In genomic region chr9:45250306-45250705, GRCm38 (mm10) we compare ENCODE assay signal across 34 mouse cellular contexts. TPM values are rescaled to one million over a fixed set of nuclear protein-coding genes. Genes with fewer than 3 reads are reported as not detected.
DNase-seq lines count a peak whose midpoint lies in the region; ATAC-seq and TF ChIP-seq lines count a peak whose summit lies in the region.
"Had no signal": no experiment of that assay in that cellular context is flagged by ENCODE, and none has a peak within 500 bp of the region (broad histone marks: within the 10 kb centered on the region; RNA-seq: fewer than 3 reads in every experiment).

No protein-coding gene starts in this region.

- peaks cover 1% of the 10 kb centered on the region for H3K36me3 ChIP-seq in thymus, adult 2 months (ENCODE audit: control insufficient read depth, insufficient read depth, low read length)
- no peaks in the 10 kb centered on the region for H3K36me3 ChIP-seq in hindbrain, embryonic 10.5 days
- H3K36me3 ChIP-seq: embryonic facial prominence, embryonic 12.5 days; heart, embryonic 12.5 days; hindbrain, embryonic 15.5 days; kidney, embryonic 15.5 days; liver, embryonic 13.5 days; midbrain, embryonic 12.5 days had no signal

- peak; percentile 37 for DNase-seq in induced T-regulatory cell, adult 2 months (ENCODE audit: low read depth)
- DNase-seq in thymus, adult 2 months, result peak; percentile 66
- peak; percentile 56 to 80 for DNase-seq in thymus, postnatal 36 days
- DNase-seq in layer of hippocampus, adult 9-10 months (ENCODE audit: low spot score), result no peak
- no peak for DNase-seq in hindbrain, embryonic 10.5 days (ENCODE audit: low spot score)
- DNase-seq: B cell, adult 2 months; cerebellum, adult 11-12 months; cerebellum, adult 9-11 months; embryo, embryonic 11 days; gastrocnemius, adult 2 months; gastrocnemius, postnatal 36 days; heart, adult 2 months; kidney, adult 18-20 months; kidney, postnatal 36 days; layer of hippocampus, postnatal 36 days; left cerebral cortex, postnatal 4 days; liver, embryonic 13.5 days; lung, adult 18-20 months; lung, postnatal 4 days had no signal

- ATAC-seq in megakaryocyte progenitor cell, adult 5-6 weeks (replicated peaks; ENCODE audit: poor library complexity), result no peak
- ATAC-seq: forebrain, embryonic 14.5 days; lung, postnatal 0 days had no signal

- TF ChIP-seq POLR2A in bone marrow macrophage, adult 2 months (IDR thresholded peaks at IDR 0.05; ENCODE audit: borderline replicate concordance, low read depth, low read length), result no peak
- TF ChIP-seq POLR2A in thymus, adult 2 months (IDR thresholded peaks at IDR 0.05; ENCODE audit: control insufficient read depth, extremely low read depth, insufficient read depth, low read length, poor library complexity), result peak; percentile 32; the same call in 1 of the 2 replicates

- 20% methylated on average over 7 of the region's 7 CpGs for WGBS in thymus, adult 2 months
- 85% methylated on average over 7 of the region's 7 CpGs for WGBS in hindbrain, embryonic 10.5 days

- peaks cover 92% of the 10 kb centered on the region for H3K4me1 ChIP-seq in bone marrow macrophage, adult 2 months (ENCODE audit: control insufficient read depth, insufficient read depth, low read length)
- peaks cover 68% of the 10 kb centered on the region for H3K4me1 ChIP-seq in thymus, adult 2 months (replicated peaks; ENCODE audit: control insufficient read depth, insufficient read depth, low read length)
- peaks cover 16% of the 10 kb centered on the region for H3K4me1 ChIP-seq in hindbrain, embryonic 10.5 days (replicated peaks)
- H3K4me1 ChIP-seq: embryonic facial prominence, embryonic 12.5 days; hindbrain, embryonic 15.5 days; kidney, embryonic 15.5 days; midbrain, embryonic 12.5 days had no signal

- H3K4me3 ChIP-seq in bone marrow macrophage, adult 2 months (ENCODE audit: insufficient read depth, low read length), result no peak overlapping the region
- H3K4me3 ChIP-seq in thymus, adult 2 months (ENCODE audit: control insufficient read depth, insufficient read depth, low read length), result no peak overlapping the region
- H3K4me3 ChIP-seq in hindbrain, embryonic 10.5 days, result no peak overlapping the region
- H3K4me3 ChIP-seq: embryonic facial prominence, embryonic 12.5 days; gastrocnemius, adult 2 months; heart, adult 2 months; heart, embryonic 12.5 days; hindbrain, embryonic 15.5 days; kidney, embryonic 15.5 days; liver, embryonic 13.5 days; midbrain, embryonic 12.5 days had no signal

- no peaks in the 10 kb centered on the region for H3K9me3 ChIP-seq in hindbrain, embryonic 10.5 days
- H3K9me3 ChIP-seq: embryonic facial prominence, embryonic 12.5 days; heart, embryonic 12.5 days; hindbrain, embryonic 15.5 days; kidney, embryonic 15.5 days; liver, embryonic 13.5 days; midbrain, embryonic 12.5 days had no signal

- TF ChIP-seq CTCF in bone marrow macrophage, adult 2 months (IDR thresholded peaks at IDR 0.05; ENCODE audit: low read depth, low read length), result no peak
- no peak for TF ChIP-seq CTCF in thymus, adult 2 months (IDR thresholded peaks at IDR 0.05; ENCODE audit: borderline replicate concordance, control insufficient read depth, extremely low read depth, insufficient read depth, low read length, poor library complexity)

- H3K27me3 ChIP-seq in thymus, adult 2 months (ENCODE audit: control insufficient read depth, insufficient read depth, low read length), result no peaks in the 10 kb centered on the region; the same call in 1 of the 2 replicates
- H3K27me3 ChIP-seq in hindbrain, embryonic 10.5 days (ENCODE audit: insufficient read depth, poor library complexity, severe bottlenecking), result no peaks in the 10 kb centered on the region
- H3K27me3 ChIP-seq: embryonic facial prominence, embryonic 12.5 days; heart, embryonic 12.5 days; hindbrain, embryonic 15.5 days; kidney, embryonic 15.5 days; liver, embryonic 13.5 days had no signal

- peak overlapping the region; percentile 9; the same call in 1 of the 2 replicates for H3K27ac ChIP-seq in bone marrow macrophage, adult 2 months (ENCODE audit: insufficient read depth, low read depth, low read length)
- H3K27ac ChIP-seq in thymus, adult 2 months (ENCODE audit: control insufficient read depth, insufficient read depth, low read length), result peak overlapping the region; percentile 62
- H3K27ac ChIP-seq in hindbrain, embryonic 10.5 days, result no peak overlapping the region
- H3K27ac ChIP-seq: embryonic facial prominence, embryonic 12.5 days; gastrocnemius, adult 2 months; heart, adult 2 months; hindbrain, embryonic 15.5 days; kidney, embryonic 15.5 days; liver, embryonic 13.5 days; midbrain, embryonic 12.5 days had no signal

RNA-seq across cellular contexts. Expression of gene Il10ra, which starts 18.6 kb away (rescaled TPM):
- 195 and 197 TPM in 2 replicates for polyA plus RNA-seq in bone marrow macrophage, adult 2 months (2012; ENCODE audit: insufficient read depth, insufficient read length, missing spikeins)
- 23.9 and 36.8 TPM in 2 replicates for polyA plus RNA-seq in thymus, adult 2 months (2012; rRNA removed)
- total RNA-seq in megakaryocyte progenitor cell, adult 5-6 weeks (2015), result 2.9 and 3.9 TPM in 2 replicates
- total RNA-seq in megakaryocyte progenitor cell, adult 5-6 weeks (2017), result 8.1 and 9.2 TPM in 2 replicates
- 0.65 and 0.71 TPM in 2 replicates for polyA plus RNA-seq in hindbrain, embryonic 10.5 days (2016; fragmentation: Nextera tagmentation; extraction: Ambion mirVana)

RNA-seq across cellular contexts. Expression of gene Tmprss4, which starts 46.4 kb away (rescaled TPM):
- polyA plus RNA-seq in bone marrow macrophage, adult 2 months (2012; ENCODE audit: insufficient read depth, insufficient read length, missing spikeins), result 2.0 and 2.2 TPM in 2 replicates
- polyA plus RNA-seq in thymus, adult 2 months (2012; rRNA removed), result 7.4 and 16.1 TPM in 2 replicates
- total RNA-seq in megakaryocyte progenitor cell, adult 5-6 weeks (2015), result 0.05 TPM in 1 of 2 replicates, not detected in the other
- 0.41 TPM in 1 of 2 replicates, not detected in the other for total RNA-seq in megakaryocyte progenitor cell, adult 5-6 weeks (2017)
- 0.22 TPM in 1 of 2 replicates, not detected in the other for polyA plus RNA-seq in hindbrain, embryonic 10.5 days (2016; fragmentation: Nextera tagmentation; extraction: Ambion mirVana)
- total RNA-seq: adrenal gland, adult 18-20 months; gastrocnemius, adult 2 months; gastrocnemius, postnatal 36 days; heart, adult 2 months; hematopoietic stem cell, adult 5-6 weeks; layer of hippocampus, adult 8-10 months; layer of hippocampus, postnatal 36 days; left cerebral cortex, postnatal 4 days had no signal
- polyA plus RNA-seq: forebrain, embryonic 14.5 days; heart, embryonic 12.5 days; heart, postnatal 0 days; midbrain, embryonic 12.5 days; midbrain, postnatal 0 days; neural tube, embryonic 14.5 days had no signal

Comparison
In these comparisons a context has a peak if more than half of its experiments do, and no peak if none do; other contexts are left out.
1. DNase-seq: peak in induced T-regulatory cell, adult 2 months (single experiment), thymus, adult 2 months (single experiment) and thymus, postnatal 36 days (2 of 2); none in layer of hippocampus, adult 9-10 months (single experiment) and hindbrain, embryonic 10.5 days (single experiment).
2. RNA of gene Il10ra, which starts 18.6 kb away (polyA plus RNA-seq): 195 to 197 TPM in bone marrow macrophage, adult 2 months and 23.9 to 36.8 TPM in thymus, adult 2 months; 0.65 to 0.71 TPM in hindbrain, embryonic 10.5 days; every median in the first group is over 10 times any median in the second.